Mouse (Mus musculus): Measurements from ENCODE around the gene Ttc13. TPM values are rescaled to one million over a fixed set of nuclear protein-coding genes. Genes with fewer than 3 reads are reported as not detected.

Gene Ttc13
- polyA plus RNA-seq, 1 experiment, result 9.2 TPM

- Histone ChIP-seq H3K27ac (ENCODE audit: control insufficient read depth, insufficient read depth, low read depth, low read length) (no peak overlapping the region), H3K4me1 (ENCODE audit: control insufficient read depth, insufficient read depth, low read length) (peaks cover 13% of the 10 kb centered on the region), H3K27me3 (ENCODE audit: control insufficient read depth, insufficient read depth, low read length) (no peaks in the 10 kb centered on the region; the same call in 1 of the 2 replicates), H3K4me3 (ENCODE audit: control insufficient read depth, low read depth, low read length) (no peak overlapping the region), H3K36me3 (ENCODE audit: control insufficient read depth, insufficient read depth, low read length) (no peaks in the 10 kb centered on the region)
- TF ChIP-seq POLR2A (IDR thresholded peaks at IDR 0.05; ENCODE audit: control insufficient read depth, low read depth, low read length), result no peak
- no peak for TF ChIP-seq CTCF (IDR thresholded peaks at IDR 0.05; ENCODE audit: control insufficient read depth, insufficient read depth, insufficient replicate concordance, low read depth, low read length)
Measured at GRCm38 (mm10) chr8:124754101-124754791, 32.5 kb upstream of the Ttc13 start.

- H3K4me1 ChIP-seq (ENCODE audit: control insufficient read depth, insufficient read depth, low read length), result peaks cover 13% of the 10 kb centered on the region
- H3K4me3 ChIP-seq (ENCODE audit: control insufficient read depth, low read depth, low read length), result no peak overlapping the region
- H3K36me3 ChIP-seq (ENCODE audit: control insufficient read depth, insufficient read depth, low read length), result no peaks in the 10 kb centered on the region
- H3K27me3 ChIP-seq (ENCODE audit: control insufficient read depth, insufficient read depth, low read length), result no peaks in the 10 kb centered on the region; the same call in 1 of the 2 replicates
- H3K27ac ChIP-seq (ENCODE audit: control insufficient read depth, insufficient read depth, low read depth, low read length), result no peak overlapping the region
- TF ChIP-seq CTCF (IDR thresholded peaks at IDR 0.05; ENCODE audit: control insufficient read depth, insufficient read depth, insufficient replicate concordance, low read depth, low read length), result no peak
- TF ChIP-seq POLR2A (IDR thresholded peaks at IDR 0.05; ENCODE audit: control insufficient read depth, low read depth, low read length), result no peak
Measured at GRCm38 (mm10) chr8:124752325-124752862, 30.6 kb upstream of the Ttc13 start.

- H3K36me3 ChIP-seq (ENCODE audit: control insufficient read depth, insufficient read depth, low read length), result no peaks in the 10 kb centered on the region
- no peak within 1 kb of the TSS for H3K27ac ChIP-seq (ENCODE audit: control insufficient read depth, insufficient read depth, low read depth, low read length)
- peaks cover 13% of the 10 kb centered on the region for H3K4me1 ChIP-seq (ENCODE audit: control insufficient read depth, insufficient read depth, low read length)
- TF ChIP-seq CTCF (IDR thresholded peaks at IDR 0.05; ENCODE audit: control insufficient read depth, insufficient read depth, insufficient replicate concordance, low read depth, low read length) (no peak), POLR2A (IDR thresholded peaks at IDR 0.05; ENCODE audit: control insufficient read depth, low read depth, low read length) (no peak)
- peak within 1 kb of the TSS; percentile 58 for H3K4me3 ChIP-seq (ENCODE audit: control insufficient read depth, low read depth, low read length)
- H3K27me3 ChIP-seq (ENCODE audit: control insufficient read depth, insufficient read depth, low read length), result no peaks in the 10 kb centered on the region; the same call in 1 of the 2 replicates
Measured at GRCm38 (mm10) chr8:124751709-124752173, 30.0 kb upstream of the Ttc13 start, which contains the start of gene Fam89a. TSS of gene Fam89a (minus strand) at chr8:124751832.

- no peak for TF ChIP-seq POLR2A (IDR thresholded peaks at IDR 0.05; ENCODE audit: control insufficient read depth, low read depth, low read length)
- TF ChIP-seq CTCF (IDR thresholded peaks at IDR 0.05; ENCODE audit: control insufficient read depth, insufficient read depth, insufficient replicate concordance, low read depth, low read length), result no peak
- H3K4me3 ChIP-seq (ENCODE audit: control insufficient read depth, low read depth, low read length), result no peak overlapping the region; the same call in 1 of the 2 replicates
- no peaks in the 10 kb centered on the region; the same call in 1 of the 2 replicates for H3K27me3 ChIP-seq (ENCODE audit: control insufficient read depth, insufficient read depth, low read length)
- no peaks in the 10 kb centered on the region for H3K36me3 ChIP-seq (ENCODE audit: control insufficient read depth, insufficient read depth, low read length)
- H3K4me1 ChIP-seq (ENCODE audit: control insufficient read depth, insufficient read depth, low read length), result peaks cover 13% of the 10 kb centered on the region
- no peak overlapping the region for H3K27ac ChIP-seq (ENCODE audit: control insufficient read depth, insufficient read depth, low read depth, low read length)
Measured at GRCm38 (mm10) chr8:124751191-124751590, 29.4 kb upstream of the Ttc13 start.

GRCm38 (mm10) chr8:124746661-124747060 is 24.9 kb upstream of the Ttc13 start:
- Histone ChIP-seq H3K4me3 (ENCODE audit: control insufficient read depth, low read depth, low read length) (no peak overlapping the region), H3K4me1 (ENCODE audit: control insufficient read depth, insufficient read depth, low read length) (peaks cover 8% of the 10 kb centered on the region), H3K27ac (ENCODE audit: control insufficient read depth, insufficient read depth, low read depth, low read length) (no peak overlapping the region), H3K36me3 (ENCODE audit: control insufficient read depth, insufficient read depth, low read length) (no peaks in the 10 kb centered on the region), H3K27me3 (ENCODE audit: control insufficient read depth, insufficient read depth, low read length) (no peaks in the 10 kb centered on the region; the same call in 1 of the 2 replicates)
- no peak for TF ChIP-seq CTCF (IDR thresholded peaks at IDR 0.05; ENCODE audit: control insufficient read depth, insufficient read depth, insufficient replicate concordance, low read depth, low read length)
- no peak for TF ChIP-seq POLR2A (IDR thresholded peaks at IDR 0.05; ENCODE audit: control insufficient read depth, low read depth, low read length)

GRCm38 (mm10) chr8:124739268-124739667 is 17.5 kb upstream of the Ttc13 start:
- TF ChIP-seq POLR2A (IDR thresholded peaks at IDR 0.05; ENCODE audit: control insufficient read depth, low read depth, low read length), result no peak
- TF ChIP-seq CTCF (IDR thresholded peaks at IDR 0.05; ENCODE audit: control insufficient read depth, insufficient read depth, insufficient replicate concordance, low read depth, low read length), result no peak; the same call in 1 of the 2 replicates

GRCm38 (mm10) chr8:124735371-124735911 is 13.7 kb upstream of the Ttc13 start:
- H3K27me3 ChIP-seq (ENCODE audit: control insufficient read depth, insufficient read depth, low read length), result no peaks in the 10 kb centered on the region
- no peaks in the 10 kb centered on the region for H3K4me1 ChIP-seq (ENCODE audit: control insufficient read depth, insufficient read depth, low read length)
- no peak for TF ChIP-seq CTCF (IDR thresholded peaks at IDR 0.05; ENCODE audit: control insufficient read depth, insufficient read depth, insufficient replicate concordance, low read depth, low read length)
- H3K27ac ChIP-seq (ENCODE audit: control insufficient read depth, insufficient read depth, low read depth, low read length), result no peak overlapping the region
- peaks cover 3% of the 10 kb centered on the region for H3K36me3 ChIP-seq (ENCODE audit: control insufficient read depth, insufficient read depth, low read length)
- no peak overlapping the region for H3K4me3 ChIP-seq (ENCODE audit: control insufficient read depth, low read depth, low read length)

More at GRCm38 (mm10) chr8:124739268-124739667, 17.5 kb upstream of the Ttc13 start:
- H3K4me1 ChIP-seq (ENCODE audit: control insufficient read depth, insufficient read depth, low read length), result no peaks in the 10 kb centered on the region
- no peak overlapping the region for H3K27ac ChIP-seq (ENCODE audit: control insufficient read depth, insufficient read depth, low read depth, low read length)
- peaks cover 1% of the 10 kb centered on the region; the same call in 1 of the 2 replicates for H3K36me3 ChIP-seq (ENCODE audit: control insufficient read depth, insufficient read depth, low read length)
- no peak overlapping the region for H3K4me3 ChIP-seq (ENCODE audit: control insufficient read depth, low read depth, low read length)
- H3K27me3 ChIP-seq (ENCODE audit: control insufficient read depth, insufficient read depth, low read length), result no peaks in the 10 kb centered on the region
